Mouse (Mus musculus) heart, postnatal 0 days (tissue): Measurements from ENCODE around the gene Defb9.

Source experiments
- CTCF ChIP-seq: IDR thresholded peaks from 2 replicates; pipeline ENCODE4 v1.5.1; 2016; ENCODE audit warnings: antibody characterized with exemption, control low read depth, low read depth
- EP300 ChIP-seq: IDR thresholded peaks from 2 replicates; pipeline ENCODE4 v1.6.1; 2016; ENCODE audit warnings: antibody characterized with exemption, low read depth

GRCm38 (mm10) chr8:21912554-21912953, 27.3 kb upstream of the Defb9 start:
- no peak for TF ChIP-seq CTCF
- no peak for TF ChIP-seq EP300
